Mouse (Mus musculus): ENCODE data around the gene Abcb11.
A peak's percentile ranks its signal among the peaks of the same experiment; 100 is the strongest.

The Abcb11 gene

GRCm38 (mm10) chr2:69288989-69289388 is 53.4 kb downstream of the Abcb11 start:
- no peak for ATAC-seq (ENCODE audit: insufficient number of reproducible peaks, low FRiP score, low TSS enrichment)

- no peak for ATAC-seq (ENCODE audit: insufficient number of reproducible peaks, low FRiP score, low TSS enrichment)
These were observed 66.5 kb downstream of the Abcb11 start for GRCm38 (mm10) chr2:69275875-69276274.

- no peak for ATAC-seq (ENCODE audit: insufficient number of reproducible peaks, low FRiP score, low TSS enrichment)
These were observed 78.3 kb downstream of the Abcb11 start for GRCm38 (mm10) chr2:69264069-69264618.

- peak; percentile 45; the same call in 1 of the 2 replicates for ATAC-seq (ENCODE audit: insufficient number of reproducible peaks, low FRiP score, low TSS enrichment)
These were observed 94.1 kb downstream of the Abcb11 start for GRCm38 (mm10) chr2:69248221-69248755.

GRCm38 (mm10) chr2:69247081-69247480 is 95.3 kb downstream of the Abcb11 start:
- ATAC-seq (ENCODE audit: insufficient number of reproducible peaks, low FRiP score, low TSS enrichment), result no peak

GRCm38 (mm10) chr2:69244924-69245323 is 97.5 kb downstream of the Abcb11 start:
- ATAC-seq (ENCODE audit: insufficient number of reproducible peaks, low FRiP score, low TSS enrichment), result no peak

- ATAC-seq (ENCODE audit: insufficient number of reproducible peaks, low FRiP score, low TSS enrichment), result no peak
These were observed 103.1 kb downstream of the Abcb11 start for GRCm38 (mm10) chr2:69239315-69239714.

GRCm38 (mm10) chr2:69234976-69235678 is 107.3 kb downstream of the Abcb11 start:
- no peak for ATAC-seq (ENCODE audit: insufficient number of reproducible peaks, low FRiP score, low TSS enrichment)

- ATAC-seq (ENCODE audit: insufficient number of reproducible peaks, low FRiP score, low TSS enrichment), result no peak
These were observed 110.3 kb downstream of the Abcb11 start for GRCm38 (mm10) chr2:69232101-69232500.

- no peak for ATAC-seq (ENCODE audit: insufficient number of reproducible peaks, low FRiP score, low TSS enrichment)
These were observed 112.3 kb downstream of the Abcb11 start for GRCm38 (mm10) chr2:69230137-69230536.

- ATAC-seq (ENCODE audit: insufficient number of reproducible peaks, low FRiP score, low TSS enrichment), result no peak
These were observed 113.8 kb downstream of the Abcb11 start for GRCm38 (mm10) chr2:69228635-69229034.

GRCm38 (mm10) chr2:69226876-69227275 is 115.5 kb downstream of the Abcb11 start:
- ATAC-seq (ENCODE audit: insufficient number of reproducible peaks, low FRiP score, low TSS enrichment), result no peak

- no peak for ATAC-seq (ENCODE audit: insufficient number of reproducible peaks, low FRiP score, low TSS enrichment)
These were observed 117.7 kb downstream of the Abcb11 start for GRCm38 (mm10) chr2:69224724-69225123.

GRCm38 (mm10) chr2:69222815-69223214 is 119.6 kb downstream of the Abcb11 start:
- no peak for ATAC-seq (ENCODE audit: insufficient number of reproducible peaks, low FRiP score, low TSS enrichment)

GRCm38 (mm10) chr2:69221868-69222416 is 120.5 kb downstream of the Abcb11 start:
- no peak for ATAC-seq (ENCODE audit: insufficient number of reproducible peaks, low FRiP score, low TSS enrichment)

- ATAC-seq (ENCODE audit: insufficient number of reproducible peaks, low FRiP score, low TSS enrichment), result no peak
These were observed 127.2 kb downstream of the Abcb11 start for GRCm38 (mm10) chr2:69215242-69215641.

GRCm38 (mm10) chr2:69212652-69213051 is 129.8 kb downstream of the Abcb11 start:
- no peak for ATAC-seq (ENCODE audit: insufficient number of reproducible peaks, low FRiP score, low TSS enrichment)

- no peak for ATAC-seq (ENCODE audit: insufficient number of reproducible peaks, low FRiP score, low TSS enrichment)
These were observed 131.6 kb downstream of the Abcb11 start, which contains the start of gene G6pc2 for GRCm38 (mm10) chr2:69210773-69211172. Gene G6pc2, plus strand, starts transcription at chr2:69211073.

- ATAC-seq (ENCODE audit: insufficient number of reproducible peaks, low FRiP score, low TSS enrichment), result no peak
These were observed 132.7 kb downstream of the Abcb11 start for GRCm38 (mm10) chr2:69209684-69210083.

GRCm38 (mm10) chr2:69206523-69206922 is 135.9 kb downstream of the Abcb11 start:
- ATAC-seq (ENCODE audit: insufficient number of reproducible peaks, low FRiP score, low TSS enrichment), result no peak

GRCm38 (mm10) chr2:69205791-69206351 is 136.5 kb downstream of the Abcb11 start, which contains the start of gene Spc25:
Gene Spc25, minus strand, starts transcription at chr2:69206194.
- peak; percentile 100 for ATAC-seq (ENCODE audit: insufficient number of reproducible peaks, low FRiP score, low TSS enrichment)

Measured in cerebellum, adult (tissue).